Mouse (Mus musculus): ENCODE measurements around the gene Nup54.

The Nup54 gene

DNA sequence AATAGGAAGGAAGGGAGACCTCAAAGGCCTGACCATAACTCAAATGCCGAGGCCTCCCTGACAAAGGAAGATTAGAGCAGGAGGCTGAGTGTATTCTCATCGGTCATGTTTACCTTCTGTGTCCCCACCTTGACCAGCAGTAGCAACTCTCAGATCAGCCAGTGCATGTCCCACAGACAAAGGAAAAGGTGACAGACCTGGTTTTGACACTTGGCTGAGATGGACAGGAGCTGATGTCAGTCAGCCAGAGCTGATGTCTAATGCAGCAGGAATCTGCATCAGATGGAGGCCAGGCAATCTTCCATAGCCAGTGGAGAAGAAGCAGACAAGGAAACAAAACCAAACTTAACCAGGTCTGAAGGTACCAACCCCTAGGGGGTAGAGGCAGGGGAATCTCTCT lies 62.4 kb downstream of the Nup54 start:
- no peak for DNase-seq

DNA sequence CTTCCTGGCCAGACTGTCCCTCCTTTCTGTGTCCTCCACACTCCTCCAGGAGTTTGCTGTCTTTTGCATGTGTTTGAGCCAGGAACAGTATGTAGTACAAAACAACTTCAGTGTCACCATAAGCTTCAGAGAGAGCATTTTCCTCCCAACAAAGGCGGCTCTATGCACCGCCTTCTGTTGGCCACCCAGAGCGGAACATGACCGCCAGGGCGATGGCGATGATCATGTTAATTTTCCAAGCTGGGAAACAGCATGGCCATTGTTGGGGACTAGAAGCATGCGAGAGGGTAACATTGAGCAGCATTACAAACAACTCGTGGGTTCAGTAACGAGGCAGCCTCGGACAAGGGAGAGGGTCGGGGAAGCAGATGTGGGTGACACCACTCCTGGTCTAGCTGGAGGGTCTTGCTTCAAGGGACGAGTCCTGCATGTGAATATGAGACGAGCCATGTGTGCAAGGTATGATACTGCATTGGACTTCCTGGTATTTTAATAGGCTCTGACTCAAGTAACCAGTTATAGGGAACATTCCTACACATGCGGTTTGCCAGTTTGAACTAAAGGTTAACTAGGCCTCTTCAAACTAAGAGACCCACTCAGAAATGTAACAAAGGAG lies 63.5 kb downstream of the Nup54 start:
- DNase-seq, result no peak

DNA sequence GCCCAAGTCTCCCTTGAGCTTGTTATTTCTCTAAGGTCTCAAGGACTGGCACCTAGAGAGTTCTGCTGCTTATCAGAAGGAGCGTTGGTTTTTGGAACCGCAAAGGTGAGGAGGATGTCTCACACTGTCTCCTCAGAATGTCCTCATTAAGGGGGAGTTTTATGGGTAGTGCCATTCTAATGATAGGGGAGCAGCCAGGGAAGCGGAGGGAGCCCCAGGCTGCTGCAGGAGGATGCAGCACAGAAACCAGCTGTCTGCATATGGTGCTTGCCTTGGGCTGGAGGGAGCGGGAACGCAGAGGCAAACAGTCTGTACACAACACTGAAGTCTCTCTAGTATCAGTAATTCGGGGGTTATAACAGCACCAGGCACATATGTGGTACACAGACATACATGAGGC lies 64.1 kb downstream of the Nup54 start:
- DNase-seq, result no peak

DNA sequence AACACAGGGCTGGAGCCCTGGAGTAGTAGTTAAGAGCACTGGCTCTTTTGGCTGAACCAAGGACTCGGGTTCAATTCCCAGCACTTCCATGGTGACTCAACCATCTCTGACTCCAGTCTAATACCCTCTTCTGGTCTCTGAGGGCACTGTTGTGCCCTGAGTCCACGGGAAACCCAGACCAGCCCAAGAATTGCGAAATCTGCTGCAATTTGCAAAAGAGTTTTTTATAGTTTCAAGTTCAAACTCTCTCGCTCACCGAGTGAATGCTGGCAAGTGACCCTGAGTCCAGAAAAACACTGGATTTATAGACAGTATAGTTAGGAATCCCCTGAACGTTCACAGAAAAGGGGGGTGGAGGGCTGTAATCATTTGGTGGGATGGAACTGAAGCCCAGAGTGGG lies 64.6 kb downstream of the Nup54 start:
- no peak for DNase-seq

DNA sequence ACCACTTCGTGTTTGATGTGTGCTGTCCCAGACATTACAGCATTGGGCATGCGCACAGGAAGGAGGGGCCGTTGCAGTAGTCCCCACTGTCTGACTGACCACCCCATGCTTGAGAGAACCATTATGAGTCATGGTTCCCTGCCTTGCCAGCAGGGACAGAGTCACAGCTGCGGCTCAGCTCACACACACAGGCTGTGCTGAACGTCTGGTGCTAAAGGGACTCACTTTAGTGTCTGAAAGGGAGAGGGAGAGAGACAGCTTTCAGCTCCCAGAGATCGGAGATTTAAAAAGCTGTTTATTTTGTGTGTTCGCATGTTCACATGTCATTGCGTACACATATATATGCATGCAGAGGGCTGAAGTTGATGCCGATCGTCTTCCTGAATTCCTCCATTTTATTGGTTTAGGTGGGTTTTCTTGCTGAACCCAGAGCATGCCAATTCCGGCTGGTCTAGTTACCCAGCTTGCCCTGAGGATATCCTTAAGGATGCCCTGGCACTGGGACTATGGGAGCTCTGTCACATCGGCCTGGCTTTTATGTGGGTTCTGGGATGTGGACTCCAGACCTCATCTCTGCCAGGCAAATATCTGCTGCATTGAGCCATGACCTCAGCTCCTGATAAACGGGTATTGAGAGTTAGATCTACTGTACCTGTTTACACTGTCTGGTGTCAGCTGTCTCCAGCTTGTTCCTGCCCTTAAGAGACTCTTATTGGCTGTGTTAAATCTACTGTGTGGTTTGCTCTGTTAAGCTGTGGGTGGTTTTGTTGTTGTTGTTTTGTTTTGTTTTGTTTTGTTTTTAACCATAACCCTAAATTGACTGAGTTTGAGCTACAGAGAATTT lies 65.6 kb downstream of the Nup54 start:
- DNase-seq, result peak; percentile 49 to 73

DNA sequence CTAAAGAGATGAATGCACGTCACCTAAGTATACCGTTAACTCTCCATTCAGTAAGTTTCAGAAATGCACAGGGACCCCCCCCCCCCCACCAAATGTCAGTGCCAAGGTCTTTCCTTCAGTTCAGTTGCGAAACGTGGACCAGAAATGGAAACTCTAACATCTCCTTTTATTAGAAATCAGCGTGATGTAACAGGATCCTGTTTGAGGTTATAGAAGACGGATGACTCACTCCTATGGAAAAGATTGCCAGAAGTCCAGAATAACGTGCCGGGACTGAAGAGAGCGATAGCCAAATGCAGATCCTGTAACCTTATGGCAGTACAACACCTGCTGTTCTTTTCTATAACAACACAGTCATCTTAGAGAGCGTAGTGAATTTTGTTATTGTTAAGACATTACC lies 66.6 kb downstream of the Nup54 start:
- no peak for DNase-seq

DNA sequence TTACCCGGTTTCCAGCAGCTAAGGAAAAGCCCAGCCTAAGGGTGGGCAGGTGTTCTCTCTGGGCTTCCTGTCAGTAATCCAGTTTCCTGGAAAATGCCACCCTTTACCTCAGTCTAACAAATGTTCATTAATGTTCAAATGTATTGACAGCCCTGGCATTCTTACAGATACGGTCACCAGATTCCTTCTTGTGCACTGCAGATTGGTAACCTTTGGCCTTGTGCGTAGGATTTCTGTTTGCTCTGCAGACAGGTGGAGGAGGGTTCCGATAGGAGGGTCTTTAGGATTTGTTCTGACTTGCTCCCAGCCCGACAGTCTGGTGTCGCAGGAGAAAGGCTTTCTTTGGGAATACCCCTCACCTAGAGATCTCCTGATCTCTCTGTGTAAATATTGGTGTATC lies 68.5 kb downstream of the Nup54 start:
- DNase-seq, result no peak
